Mouse (Mus musculus): ENCODE data around the gene 2210010C04Rik.

2210010C04Rik gene

DNA sequence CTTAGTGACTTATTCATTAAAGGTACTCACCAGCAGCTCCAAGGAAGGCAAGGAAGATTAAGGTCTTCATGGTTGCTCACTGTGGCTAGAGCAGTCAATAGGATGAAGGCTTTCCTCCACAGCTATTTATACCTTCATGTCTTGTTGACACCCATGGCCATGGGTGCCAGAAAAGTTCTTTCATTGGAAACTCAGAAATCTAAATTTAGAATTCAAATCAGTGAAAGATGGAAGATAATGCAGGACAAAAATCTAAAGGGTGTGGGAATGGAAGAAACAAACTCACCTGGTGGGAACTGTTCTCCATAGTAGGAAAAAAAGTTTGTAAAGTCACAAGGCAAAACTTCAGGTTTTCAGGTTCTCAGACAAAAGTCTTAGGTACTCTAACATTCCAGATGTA is at the start of gene 2210010C04Rik:
Gene 2210010C04Rik (minus strand): TSS at position 101 of the 400 bp plus-strand sequence.
- DNase-seq: no peak

DNA sequence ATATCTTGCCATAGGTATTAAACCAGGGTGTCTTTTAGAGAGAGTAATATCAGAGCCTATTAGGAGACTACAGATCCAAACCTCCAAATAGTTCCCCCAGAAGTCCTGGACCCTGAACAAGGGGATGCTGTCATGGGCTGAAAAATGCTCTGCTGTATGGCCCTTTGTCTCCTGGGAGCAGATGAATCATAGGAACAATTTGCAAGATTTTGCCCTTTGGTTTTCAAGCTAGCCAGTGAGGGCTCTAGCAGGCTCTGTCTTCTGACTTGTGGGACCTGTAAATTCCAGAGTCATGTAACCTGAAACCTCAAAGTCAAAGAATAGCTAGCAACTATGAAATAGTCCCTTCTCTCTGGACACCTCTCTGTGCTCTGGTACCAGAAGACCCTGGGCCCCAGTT is 44.8 kb upstream of the 2210010C04Rik start:
- no peak for DNase-seq

DNA sequence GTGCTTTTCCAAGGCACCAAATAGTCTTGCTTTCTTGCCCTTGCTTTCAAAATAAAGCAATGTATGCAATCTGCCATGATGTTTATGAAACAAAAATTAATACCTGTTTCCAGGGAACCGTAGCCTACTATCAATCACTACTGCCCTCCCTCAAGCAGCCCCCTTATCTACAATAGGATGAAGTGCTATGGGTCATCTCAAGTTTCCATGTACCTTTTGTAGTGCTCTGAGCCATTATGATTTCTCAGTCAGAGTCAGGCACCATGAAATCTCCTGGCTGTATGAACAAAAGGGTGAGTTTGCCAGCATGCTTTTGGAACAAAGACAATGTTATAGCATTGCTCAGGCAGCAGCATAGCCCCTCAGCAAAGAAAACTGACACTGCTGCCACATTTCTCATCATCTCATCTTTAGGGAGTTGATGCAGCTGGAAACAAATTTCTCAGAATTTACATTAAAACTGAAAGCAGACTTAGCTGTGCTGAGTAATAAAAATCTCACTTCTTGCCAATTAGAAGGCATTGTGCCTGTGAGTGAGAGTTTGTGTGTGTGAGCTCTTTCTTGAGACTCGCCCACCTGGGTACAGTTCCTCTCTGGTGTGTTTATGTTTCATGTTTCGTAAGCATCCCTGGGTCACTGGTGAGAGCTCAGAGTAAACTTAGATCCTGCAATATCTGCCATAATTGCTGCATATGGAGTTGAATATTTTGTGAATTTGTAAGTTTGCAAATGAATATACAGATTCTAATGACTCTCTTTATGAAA is 43.4 kb upstream of the 2210010C04Rik start:
- no peak for DNase-seq

DNA sequence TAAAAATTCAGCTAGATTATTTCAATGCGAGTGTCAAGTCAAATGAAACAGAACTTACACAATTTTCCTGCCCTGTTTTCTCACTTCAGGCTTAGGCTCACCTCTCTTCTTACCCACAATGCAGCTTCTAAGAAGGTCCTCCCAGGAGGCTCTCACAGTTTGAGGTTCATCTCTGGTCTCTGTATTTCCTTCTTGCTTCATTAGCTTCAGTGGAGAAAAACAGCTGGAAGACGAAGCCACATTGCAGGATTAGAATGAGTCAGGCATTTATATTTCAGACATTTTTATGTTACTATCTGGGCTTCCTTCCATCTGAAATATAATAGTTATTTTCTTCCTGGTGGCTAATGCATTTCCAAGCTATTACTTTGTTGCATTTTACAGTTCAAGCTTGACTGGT is 40.4 kb upstream of the 2210010C04Rik start:
- DNase-seq: no peak

DNA sequence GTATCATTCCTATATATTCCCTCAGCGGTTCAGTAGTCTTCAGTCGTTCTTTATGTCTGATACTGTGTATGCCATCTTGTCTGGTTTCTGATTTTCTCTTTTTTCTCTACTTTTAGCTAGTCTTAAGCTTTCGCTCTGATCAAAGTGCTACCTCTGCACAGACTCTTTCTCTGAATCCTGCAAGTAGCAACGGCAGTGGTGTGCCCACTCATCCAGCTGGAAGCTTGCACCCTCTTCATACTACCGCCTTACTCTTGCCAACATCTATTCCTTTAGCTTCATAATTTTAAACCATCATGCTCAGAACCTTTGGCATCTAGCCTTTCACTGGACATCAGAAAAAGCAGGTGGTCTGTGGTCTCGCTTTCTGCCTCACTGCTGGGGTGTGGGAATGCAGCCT is 28.0 kb upstream of the 2210010C04Rik start:
- DNase-seq: no peak

DNA sequence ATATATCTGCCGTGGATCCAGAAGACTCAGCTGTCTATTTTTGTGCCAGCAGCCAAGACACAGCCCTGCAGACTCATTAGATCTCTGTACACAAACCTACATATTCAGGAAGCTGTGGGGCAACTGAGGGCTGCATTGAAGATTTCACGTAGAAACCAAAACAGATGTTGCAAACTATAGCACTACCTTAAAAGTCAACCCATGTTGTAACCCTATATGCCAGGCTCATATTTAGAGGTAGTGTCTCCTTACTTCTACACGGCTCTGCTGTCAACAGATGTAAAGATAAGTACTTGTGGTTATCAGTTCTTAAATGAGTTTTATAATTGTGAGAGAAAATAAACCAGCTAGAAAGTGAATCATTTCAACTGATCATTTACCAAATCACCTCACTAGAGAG is 27.4 kb upstream of the 2210010C04Rik start:
- DNase-seq: no peak

DNA sequence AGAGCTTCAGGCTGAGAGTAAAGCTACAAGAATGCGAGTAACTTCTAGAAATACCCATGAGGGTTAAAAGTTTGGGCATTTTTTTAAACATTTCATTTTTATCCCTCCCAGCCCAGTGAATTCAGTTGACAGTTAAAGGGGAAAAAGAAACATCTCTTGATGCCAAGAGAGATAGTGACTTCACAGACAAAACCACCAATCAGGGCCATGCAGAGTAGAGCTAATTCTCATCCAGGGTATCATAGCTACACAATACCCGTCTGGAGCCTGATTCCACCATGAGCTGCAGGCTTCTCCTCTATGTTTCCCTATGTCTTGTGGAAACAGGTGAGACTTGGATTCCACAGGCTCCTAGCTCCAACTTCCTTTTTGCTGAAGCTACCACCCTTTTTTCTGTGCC is 26.8 kb upstream of the 2210010C04Rik start:
- no peak for DNase-seq

DNA sequence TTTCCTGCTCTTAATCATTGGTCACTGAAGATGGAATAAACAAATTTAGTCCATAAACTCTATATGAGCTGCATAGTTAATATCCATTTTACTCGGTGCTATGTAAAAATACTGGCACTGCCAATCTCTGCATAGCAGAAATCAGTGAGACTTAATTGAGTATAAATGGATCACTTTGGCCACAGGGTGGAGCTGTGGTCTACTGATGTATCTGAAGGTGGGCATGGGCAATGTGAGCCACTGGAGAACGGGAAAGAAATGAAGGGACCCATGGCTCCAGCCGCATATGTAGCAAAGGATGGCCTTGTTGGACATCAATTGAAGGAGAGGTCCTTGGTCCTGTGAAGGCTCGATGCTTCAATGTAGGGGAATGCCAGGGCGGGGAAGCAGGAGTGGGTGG is 25.8 kb upstream of the 2210010C04Rik start:
- DNase-seq: no peak

DNA sequence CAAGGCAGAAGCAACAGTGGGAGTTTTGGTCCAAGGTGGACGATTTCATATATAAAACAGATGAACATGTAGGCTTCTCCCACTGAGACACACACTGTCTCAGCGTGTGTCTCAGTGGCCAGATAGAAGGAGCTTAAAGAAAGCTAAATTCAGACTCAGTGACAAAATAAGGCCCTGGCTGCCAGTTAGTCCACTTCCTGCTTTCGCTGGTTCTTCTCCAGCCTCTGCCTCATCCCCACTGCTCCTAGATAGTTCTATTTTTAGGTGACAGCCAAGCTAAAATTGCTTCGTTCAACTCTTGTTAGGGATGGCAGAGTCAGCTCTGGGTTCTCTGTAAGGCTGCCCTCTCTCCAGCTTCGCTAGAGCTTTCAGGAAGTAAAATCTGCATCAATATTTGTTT is 22.3 kb upstream of the 2210010C04Rik start:
- DNase-seq: no peak

DNA sequence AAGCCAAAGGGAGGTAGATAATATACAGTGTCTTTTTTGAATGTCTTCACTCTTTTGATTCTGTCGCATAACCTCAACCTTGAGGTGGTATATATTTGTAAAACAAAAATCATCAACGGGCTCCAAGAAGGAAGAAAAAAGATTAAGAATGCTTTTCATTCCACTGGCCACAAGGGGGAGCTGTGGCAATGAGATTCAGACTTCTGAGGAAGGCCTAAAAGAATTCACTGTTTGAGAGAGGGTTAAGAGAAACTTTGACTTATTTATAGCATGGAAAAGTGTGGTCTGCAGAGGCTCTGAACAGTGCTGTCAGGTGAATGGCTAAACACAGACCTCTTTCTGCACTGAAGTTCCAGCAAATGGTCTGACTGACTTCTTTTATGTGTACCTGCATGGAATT is 20.3 kb upstream of the 2210010C04Rik start:
- peak; percentile 2 to 52 for DNase-seq

DNA sequence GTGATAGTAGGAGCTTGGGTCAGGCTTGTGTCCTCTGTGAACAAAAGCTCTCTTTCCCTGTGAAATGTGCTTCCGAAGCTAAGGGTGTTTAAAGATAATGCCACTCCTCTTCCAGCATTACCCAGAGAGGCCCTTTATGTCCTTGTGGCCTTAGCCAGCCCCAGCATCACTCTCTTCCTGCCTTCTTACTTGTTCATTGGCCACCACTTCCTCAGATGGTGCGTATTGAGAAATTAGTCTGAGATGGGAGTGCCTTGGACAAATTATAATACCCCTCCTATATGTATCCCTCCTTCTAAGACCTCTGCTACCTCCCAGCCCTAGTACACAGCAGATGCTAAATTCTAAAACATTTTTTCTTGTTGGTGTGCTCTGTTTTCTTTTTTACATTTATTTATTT is 19.1 kb upstream of the 2210010C04Rik start:
- no peak for DNase-seq

DNA sequence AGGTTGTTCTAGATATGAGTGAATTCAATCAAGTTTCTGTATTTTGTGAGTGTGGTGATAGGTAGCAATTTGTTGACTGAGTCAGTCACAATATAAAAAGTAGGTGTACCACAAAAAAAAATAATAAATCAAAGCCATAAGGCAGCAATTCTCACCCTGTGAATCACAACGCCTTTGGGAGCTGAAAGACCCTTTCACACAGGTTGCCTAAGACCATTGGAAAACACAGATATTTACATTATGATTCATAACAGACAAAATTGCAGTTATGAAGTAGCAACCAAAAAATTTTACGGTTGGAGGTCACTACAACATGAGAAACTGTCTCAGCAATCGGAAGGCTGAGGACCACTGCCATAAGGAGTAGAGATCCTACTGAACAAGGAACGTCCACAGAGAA is 16.5 kb upstream of the 2210010C04Rik start:
- no peak for DNase-seq

DNA sequence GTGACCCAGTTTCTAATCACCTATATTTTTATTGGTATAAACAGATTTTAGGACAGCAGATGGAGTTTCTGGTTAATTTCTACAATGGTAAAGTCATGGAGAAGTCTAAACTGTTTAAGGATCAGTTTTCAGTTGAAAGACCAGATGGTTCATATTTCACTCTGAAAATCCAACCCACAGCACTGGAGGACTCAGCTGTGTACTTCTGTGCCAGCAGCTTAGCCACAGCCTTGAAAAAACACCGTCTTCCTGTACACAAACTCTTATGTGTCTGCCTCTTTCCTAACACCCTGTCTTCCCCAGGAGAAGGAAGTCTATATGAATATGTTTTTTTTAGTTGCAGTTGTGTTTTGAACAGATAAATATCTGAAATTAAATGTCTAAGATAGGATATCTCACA is 13.3 kb upstream of the 2210010C04Rik start:
- DNase-seq: no peak

DNA sequence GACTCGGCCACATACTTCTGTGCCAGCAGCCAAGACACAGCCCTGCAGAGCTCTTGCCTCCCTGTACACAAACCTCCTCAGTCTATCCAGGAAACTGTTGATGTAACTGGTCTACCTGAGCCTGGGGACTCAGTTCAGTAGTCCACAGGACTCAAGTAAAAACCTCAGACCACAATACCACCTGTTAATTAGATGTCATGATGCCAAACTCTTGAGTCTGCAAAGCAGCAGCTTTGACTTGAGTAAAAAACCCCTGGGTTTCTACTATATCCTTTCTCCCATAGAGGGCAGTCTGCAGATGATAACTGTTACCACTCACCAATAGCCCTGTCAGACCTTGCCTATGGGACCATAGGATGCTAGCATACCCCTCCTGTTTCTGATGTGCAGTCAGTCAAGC is 12.7 kb upstream of the 2210010C04Rik start:
- DNase-seq: no peak

DNA sequence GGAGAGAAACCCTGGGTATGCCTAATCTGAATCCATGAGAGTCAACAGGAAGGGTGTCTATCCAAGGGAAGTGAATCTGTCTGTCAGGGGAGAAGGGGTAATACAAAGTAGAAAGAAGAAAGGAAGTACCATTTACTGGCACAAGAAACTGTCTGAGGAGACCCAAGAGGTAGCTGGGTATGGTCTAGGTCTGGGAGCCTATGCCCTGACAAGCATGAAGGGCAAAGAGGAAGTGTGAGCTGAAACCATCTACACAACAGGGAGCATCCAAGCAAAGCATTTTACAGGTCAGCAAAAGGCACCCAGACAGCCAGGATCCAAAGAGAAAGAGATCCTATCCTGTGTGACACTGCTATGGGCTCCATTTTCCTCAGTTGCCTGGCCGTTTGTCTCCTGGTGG is 11.9 kb upstream of the 2210010C04Rik start:
- DNase-seq: no peak

DNA sequence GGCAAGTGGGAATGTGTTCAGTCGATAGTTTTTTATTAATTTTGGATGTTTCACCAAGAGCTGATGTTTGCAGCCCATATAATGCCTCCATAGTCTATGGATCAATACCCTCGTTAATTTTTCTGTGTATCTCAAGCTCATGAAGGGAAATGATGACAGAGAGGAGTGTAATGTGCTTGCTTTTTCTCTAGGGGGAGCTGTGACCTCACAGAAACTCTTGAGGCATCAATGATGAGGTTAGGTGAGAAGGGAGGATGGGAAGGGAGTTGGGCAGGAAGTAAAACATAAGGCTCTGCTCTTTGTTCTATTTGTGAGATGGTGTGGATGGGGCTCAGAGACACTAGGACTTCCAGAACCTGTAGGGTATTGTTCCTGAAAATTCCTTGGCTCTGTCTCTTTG is 11.2 kb upstream of the 2210010C04Rik start:
- DNase-seq: no peak

DNA sequence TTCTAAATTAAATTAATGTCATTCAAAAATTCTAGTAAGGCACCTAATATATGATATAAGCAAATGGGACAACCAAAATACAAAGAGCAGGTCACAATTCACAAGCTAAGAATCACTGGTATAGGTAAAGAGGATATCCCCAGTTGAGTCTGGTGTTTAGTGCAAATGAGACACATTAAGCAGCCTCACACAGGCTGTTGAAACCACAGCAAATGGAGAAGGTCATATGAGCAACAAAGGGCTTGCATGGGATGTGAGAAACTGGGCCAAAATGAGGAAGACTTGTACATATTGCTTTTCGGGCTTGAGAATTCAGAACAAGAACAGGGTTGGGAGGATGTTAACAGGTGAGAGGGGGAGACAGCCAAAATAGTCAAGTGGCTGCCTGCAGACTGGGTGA is 9.4 kb upstream of the 2210010C04Rik start:
- no peak for DNase-seq

DNA sequence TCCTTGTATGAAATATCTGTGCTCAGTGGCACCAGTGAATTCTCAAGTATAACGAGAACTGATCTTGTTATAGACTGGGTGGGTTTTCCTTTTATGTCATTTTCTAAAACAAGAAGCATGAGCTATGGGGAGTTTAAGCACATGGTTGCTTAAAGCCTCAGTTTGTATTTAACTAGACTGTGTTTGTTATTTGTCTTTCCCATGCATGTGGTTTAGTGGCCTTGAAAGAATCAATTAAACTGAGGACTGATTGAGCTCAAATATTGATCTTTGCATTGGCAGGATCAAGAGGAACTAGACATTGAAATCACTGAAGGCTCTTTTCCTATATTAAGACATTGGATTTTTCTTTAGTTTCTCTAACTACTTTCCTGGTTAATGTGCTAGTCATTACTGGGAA is 9.0 kb upstream of the 2210010C04Rik start:
- no peak for DNase-seq

DNA sequence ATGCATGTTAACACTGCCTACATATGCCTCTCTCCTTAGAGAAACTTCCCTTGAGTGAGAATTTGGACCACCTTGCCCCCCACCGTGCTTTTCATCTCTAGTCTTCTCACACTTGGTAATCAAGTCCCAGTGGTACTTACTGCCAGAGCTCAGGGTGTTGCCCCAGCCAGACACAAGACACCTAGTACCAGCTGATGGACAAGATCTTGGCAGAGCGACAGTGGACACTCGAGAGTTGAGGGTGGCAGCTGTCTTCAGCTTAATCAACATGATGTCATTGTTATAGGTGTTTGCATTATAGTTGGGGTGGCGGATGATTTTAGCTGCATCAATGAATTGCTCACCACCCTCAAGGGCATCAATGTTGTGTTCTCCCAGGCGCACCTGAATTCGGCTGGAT is 2.5 kb downstream of the 2210010C04Rik start:
- DNase-seq: no peak

DNA sequence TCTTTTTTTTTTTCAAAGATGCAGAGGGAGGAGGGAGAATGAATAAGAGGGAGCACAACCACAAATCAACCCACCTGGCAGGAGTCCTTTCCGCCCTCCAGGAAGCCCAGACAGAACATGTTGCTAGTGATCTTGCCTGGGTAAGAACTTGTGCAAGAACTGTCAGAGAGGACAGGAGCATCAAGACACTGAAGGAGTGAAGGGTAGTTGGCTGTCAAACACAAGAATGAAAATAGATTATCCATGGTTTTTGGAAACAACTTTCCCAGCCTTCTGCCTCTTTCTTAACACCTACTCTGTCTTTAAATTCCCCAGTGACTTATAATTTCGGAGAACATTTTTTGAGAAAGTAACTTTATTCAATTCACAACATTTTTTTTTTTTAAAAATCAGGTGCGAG is 3.1 kb downstream of the 2210010C04Rik start:
- no peak for DNase-seq

DNA sequence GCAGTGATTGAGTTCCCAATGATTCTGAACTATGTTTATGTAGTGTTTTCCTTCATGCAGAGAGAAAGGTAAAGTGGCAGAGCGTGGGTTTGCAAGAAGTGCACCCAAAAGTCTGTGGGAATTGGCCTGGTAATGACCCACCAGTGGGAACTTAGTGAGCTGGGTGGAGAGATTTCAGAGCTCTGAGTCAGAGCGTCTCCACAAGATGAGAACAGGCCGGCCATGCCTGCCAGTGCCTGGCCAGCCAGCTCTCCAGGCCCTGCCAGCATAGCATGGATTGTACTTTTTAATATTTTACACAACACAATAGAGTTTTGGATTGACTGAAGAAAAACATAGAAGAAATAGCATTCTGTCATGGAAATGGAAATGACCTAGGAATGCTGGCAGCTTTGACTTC is 4.5 kb downstream of the 2210010C04Rik start:
- no peak for DNase-seq

DNA sequence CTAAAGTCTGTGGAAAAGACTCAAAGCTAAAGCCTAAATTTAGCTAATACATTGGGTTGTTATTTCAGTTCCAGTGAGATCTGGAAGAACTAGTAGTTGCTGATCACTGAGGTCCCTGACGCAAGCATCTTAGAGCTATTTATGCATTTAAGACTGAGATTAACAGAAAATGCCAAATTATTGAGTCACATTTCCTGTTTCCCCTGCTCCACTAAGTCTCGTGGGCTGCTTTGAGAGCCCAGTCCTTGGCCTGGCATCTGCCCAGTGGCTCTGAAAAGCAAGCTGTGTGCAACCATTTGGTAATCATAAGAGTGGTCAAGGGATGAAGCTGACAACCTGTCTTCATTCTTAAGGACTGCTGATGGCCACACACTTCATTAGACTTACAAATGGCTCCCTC is 8.3 kb downstream of the 2210010C04Rik start:
- peak; percentile 1 to 9 for DNase-seq

DNA sequence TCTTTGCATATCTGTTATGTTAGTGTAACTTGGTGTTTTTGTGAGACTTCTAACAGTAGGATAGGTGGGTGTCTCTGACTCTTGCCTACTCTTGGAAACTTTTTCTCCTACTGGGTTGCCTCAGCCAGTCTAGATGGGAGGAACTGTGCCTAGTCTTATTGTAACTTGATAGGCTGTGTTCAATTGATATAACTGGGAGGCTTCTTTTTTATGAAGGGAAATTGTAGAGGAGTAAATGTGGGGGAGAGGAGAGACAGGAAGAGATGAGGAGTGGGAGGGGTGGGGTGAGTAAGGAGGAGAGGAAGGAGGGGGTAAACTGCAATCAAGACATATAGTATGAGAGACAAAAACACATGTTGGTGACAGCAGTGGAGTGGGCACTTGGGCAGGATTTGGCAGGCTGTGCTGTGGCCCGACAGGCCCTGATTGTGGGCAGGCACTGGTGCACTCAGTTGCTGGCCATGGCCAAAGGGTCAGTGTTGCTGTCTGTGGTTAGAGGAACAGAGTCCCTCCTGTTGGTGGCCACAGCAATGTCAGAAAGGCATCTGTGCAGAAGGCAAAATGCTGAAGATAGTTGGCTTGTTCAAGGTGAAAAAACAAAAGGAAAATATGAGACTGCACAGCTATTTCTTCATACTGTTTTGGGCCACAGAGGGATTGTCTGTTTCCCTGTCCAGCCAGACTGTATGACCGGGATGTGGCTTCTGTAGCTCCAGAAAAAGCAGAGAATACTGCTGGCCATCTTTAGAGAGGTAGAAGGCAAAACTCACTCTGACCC is 9.2 kb downstream of the 2210010C04Rik start:
- no peak for DNase-seq

DNA sequence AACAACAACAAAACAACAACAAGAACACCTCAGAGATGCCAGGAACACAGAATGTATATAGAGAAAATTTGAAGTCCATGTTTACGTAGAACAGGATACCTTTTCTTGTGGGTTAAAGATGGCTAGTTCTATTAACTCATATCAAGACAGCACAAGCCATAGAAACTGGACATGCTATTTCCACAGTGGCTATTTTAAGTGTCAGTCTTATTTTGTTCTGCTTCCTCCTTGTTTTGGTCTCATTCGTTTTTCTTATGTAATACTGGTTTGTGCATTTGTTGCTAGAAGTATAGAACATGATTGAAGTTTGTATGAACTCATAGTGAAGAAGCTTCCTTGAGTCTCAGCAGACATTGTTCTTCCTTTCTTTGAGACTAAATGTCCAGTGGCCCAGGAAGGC is 16.2 kb downstream of the 2210010C04Rik start:
- DNase-seq: no peak

DNA sequence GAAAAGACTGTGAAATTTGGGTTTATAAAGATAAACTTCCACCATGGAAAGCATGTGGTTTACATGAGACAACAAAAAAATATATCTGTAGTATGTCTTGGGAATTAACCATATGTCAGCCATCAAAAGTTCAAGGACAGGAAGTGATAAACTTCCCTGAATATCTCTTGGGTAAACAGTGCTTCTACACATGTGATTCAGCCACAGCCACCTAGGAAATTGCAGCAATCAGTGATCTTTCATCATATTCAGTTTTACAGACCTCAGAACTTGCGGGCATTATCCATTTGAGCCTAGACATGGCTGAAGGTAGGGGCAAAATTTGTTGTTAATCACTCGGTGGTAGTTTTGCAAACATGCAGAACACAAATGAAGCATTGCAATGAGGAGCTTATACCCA is 16.7 kb downstream of the 2210010C04Rik start:
- DNase-seq: no peak
